Mouse (Mus musculus): ENCODE data around the gene Fcgr2b. TPM values are rescaled to one million over a fixed set of nuclear protein-coding genes. Genes with fewer than 3 reads are reported as not detected.

Fcgr2b gene
- polyA plus RNA-seq, 1 experiment = not detected

DNA sequence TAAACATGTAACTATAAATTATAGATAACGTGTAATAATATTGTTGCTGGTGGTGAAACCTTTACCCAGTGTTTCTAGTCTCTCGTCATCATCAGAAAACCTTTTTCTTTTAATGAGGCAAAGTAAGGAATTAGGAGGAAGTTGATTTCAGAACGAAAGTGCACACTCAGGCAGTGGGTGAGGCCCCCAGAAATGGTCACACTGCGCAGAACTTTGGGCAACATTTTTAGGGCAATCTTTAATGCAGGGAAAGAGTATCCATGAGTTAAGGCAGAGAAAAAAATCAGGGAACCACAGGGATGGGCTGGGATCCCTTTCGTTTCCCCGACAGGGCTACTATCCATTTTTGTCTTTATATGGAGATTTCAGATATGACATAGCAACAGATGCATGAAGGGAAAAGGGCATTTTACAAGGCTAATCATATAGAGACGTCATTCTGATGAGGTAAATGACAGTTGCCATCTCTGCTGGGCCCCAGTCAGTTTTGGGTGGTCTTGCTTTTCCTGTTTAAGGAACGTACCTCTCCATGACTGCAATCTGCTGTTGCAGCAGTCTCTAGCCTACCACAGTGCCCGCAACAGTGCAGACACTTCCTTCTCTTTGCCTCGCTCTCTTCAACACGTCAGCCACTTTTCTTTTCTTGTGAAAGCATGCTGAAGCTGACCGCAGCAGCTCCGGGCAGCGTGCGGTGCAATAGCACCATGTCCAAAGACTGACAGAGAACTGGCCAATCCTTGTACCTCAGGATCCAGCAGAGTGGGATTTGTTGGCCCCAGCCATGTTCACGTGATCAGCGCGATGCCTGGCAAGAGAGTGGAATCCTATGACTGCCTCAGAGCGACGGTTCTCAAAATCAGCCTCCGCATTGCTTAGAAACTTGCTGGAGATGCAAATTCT lies 21.7 kb upstream of the Fcgr2b start:
- H3K36me3 ChIP-seq (ENCODE audit: control insufficient read depth, insufficient read depth, low read length, poor library complexity, severe bottlenecking) = no peaks in the 10 kb centered on the region
- no peaks in the 10 kb centered on the region for H3K27me3 ChIP-seq (ENCODE audit: control insufficient read depth, insufficient read depth, low read length, poor library complexity, severe bottlenecking)
- no peaks in the 10 kb centered on the region for H3K4me1 ChIP-seq (ENCODE audit: control insufficient read depth, insufficient read depth, low read length)
- H3K27ac ChIP-seq (ENCODE audit: insufficient read depth, low read length) = no peak overlapping the region
- no peak overlapping the region for H3K9ac ChIP-seq (ENCODE audit: low read depth, poor library complexity, severe bottlenecking)
- TF ChIP-seq CTCF (IDR thresholded peaks at IDR 0.05; ENCODE audit: low read depth, low read length) (no peak), EP300 (IDR thresholded peaks at IDR 0.05; ENCODE audit: insufficient read depth, low read depth, low read length) (no peak), POLR2A (IDR thresholded peaks at IDR 0.05; ENCODE audit: insufficient read depth, low read length) (no peak)
- no peak overlapping the region for H3K4me3 ChIP-seq (ENCODE audit: low read depth, low read length)
- no peaks in the 10 kb centered on the region for H3K9me3 ChIP-seq (replicated peaks; ENCODE audit: control insufficient read depth, insufficient read depth, low read length, poor library complexity, severe bottlenecking)

DNA sequence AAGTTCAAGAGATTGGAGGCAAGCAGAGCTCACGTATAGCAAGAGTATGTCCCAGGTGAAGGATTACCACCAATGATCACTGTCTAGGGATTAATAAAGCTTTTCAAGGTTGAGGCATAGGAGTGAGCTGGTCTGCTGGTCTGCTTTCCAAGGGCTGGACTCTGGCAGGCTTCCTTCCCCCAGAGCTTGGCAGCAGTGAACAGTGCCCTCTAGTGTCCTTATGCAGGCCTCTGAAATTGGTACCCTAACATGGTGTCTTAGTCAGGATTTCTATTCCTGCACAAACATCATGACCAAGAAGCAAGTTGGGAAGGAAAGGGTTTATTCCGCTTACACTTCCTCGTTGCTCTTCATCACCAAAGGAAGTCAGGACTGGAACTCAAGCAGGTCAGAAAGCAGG lies 20.4 kb upstream of the Fcgr2b start:
- Histone ChIP-seq H3K27ac (ENCODE audit: insufficient read depth, low read length) (no peak overlapping the region), H3K4me1 (ENCODE audit: control insufficient read depth, insufficient read depth, low read length) (no peaks in the 10 kb centered on the region), H3K27me3 (ENCODE audit: control insufficient read depth, insufficient read depth, low read length, poor library complexity, severe bottlenecking) (no peaks in the 10 kb centered on the region), H3K36me3 (ENCODE audit: control insufficient read depth, insufficient read depth, low read length, poor library complexity, severe bottlenecking) (no peaks in the 10 kb centered on the region), H3K9me3 (replicated peaks; ENCODE audit: control insufficient read depth, insufficient read depth, low read length, poor library complexity, severe bottlenecking) (no peaks in the 10 kb centered on the region), H3K4me3 (ENCODE audit: low read depth, low read length) (no peak overlapping the region), H3K9ac (ENCODE audit: low read depth, poor library complexity, severe bottlenecking) (no peak overlapping the region)
- TF ChIP-seq EP300 (IDR thresholded peaks at IDR 0.05; ENCODE audit: insufficient read depth, low read depth, low read length) (no peak), CTCF (IDR thresholded peaks at IDR 0.05; ENCODE audit: low read depth, low read length) (peak; percentile 73), POLR2A (IDR thresholded peaks at IDR 0.05; ENCODE audit: insufficient read depth, low read length) (no peak)

- no peaks in the 10 kb centered on the region for H3K9me3 ChIP-seq (replicated peaks; ENCODE audit: control insufficient read depth, insufficient read depth, low read length, poor library complexity, severe bottlenecking)
- no peak overlapping the region for H3K27ac ChIP-seq (ENCODE audit: insufficient read depth, low read length)
- H3K9ac ChIP-seq (ENCODE audit: low read depth, poor library complexity, severe bottlenecking) = no peak overlapping the region
- no peak overlapping the region for H3K4me3 ChIP-seq (ENCODE audit: low read depth, low read length)
- H3K4me1 ChIP-seq (ENCODE audit: control insufficient read depth, insufficient read depth, low read length) = no peaks in the 10 kb centered on the region
- no peaks in the 10 kb centered on the region for H3K27me3 ChIP-seq (ENCODE audit: control insufficient read depth, insufficient read depth, low read length, poor library complexity, severe bottlenecking)
- no peak for TF ChIP-seq POLR2A (IDR thresholded peaks at IDR 0.05; ENCODE audit: insufficient read depth, low read length)
- no peak for TF ChIP-seq EP300 (IDR thresholded peaks at IDR 0.05; ENCODE audit: insufficient read depth, low read depth, low read length)
- no peak for TF ChIP-seq CTCF (IDR thresholded peaks at IDR 0.05; ENCODE audit: low read depth, low read length)
- H3K36me3 ChIP-seq (ENCODE audit: control insufficient read depth, insufficient read depth, low read length, poor library complexity, severe bottlenecking) = no peaks in the 10 kb centered on the region
Measured at GRCm38 (mm10) chr1:170996034-170996433, 19.7 kb upstream of the Fcgr2b start.

GRCm38 (mm10) chr1:170992550-170992949 lies 16.2 kb upstream of the Fcgr2b start:
- no peaks in the 10 kb centered on the region for H3K4me1 ChIP-seq (ENCODE audit: control insufficient read depth, insufficient read depth, low read length)

DNA sequence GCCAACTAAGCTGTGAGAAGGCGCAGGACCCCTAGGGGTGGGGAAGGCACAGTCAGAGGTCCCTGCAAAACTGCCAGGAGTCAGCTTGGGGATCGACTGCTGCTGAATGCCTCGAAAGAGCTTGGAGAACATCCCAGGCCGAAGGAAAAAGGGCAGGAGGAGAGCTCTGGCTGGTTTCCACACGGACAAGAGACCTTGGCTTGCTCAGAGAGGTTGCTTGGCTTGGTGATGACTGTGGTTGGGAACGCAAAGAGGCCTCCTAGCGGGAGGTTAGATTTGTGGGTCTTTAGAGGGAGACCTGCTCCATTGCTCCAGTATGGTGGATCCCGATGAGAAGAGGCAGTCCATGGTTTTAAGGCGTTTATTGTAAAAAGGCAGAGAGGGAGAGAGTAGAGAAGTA lies 13.3 kb upstream of the Fcgr2b start:
- no peaks in the 10 kb centered on the region for H3K9me3 ChIP-seq (replicated peaks; ENCODE audit: control insufficient read depth, insufficient read depth, low read length, poor library complexity, severe bottlenecking)
- no peak for TF ChIP-seq EP300 (IDR thresholded peaks at IDR 0.05; ENCODE audit: insufficient read depth, low read depth, low read length)
- no peak for TF ChIP-seq CTCF (IDR thresholded peaks at IDR 0.05; ENCODE audit: low read depth, low read length)
- no peak for TF ChIP-seq POLR2A (IDR thresholded peaks at IDR 0.05; ENCODE audit: insufficient read depth, low read length)
- no peaks in the 10 kb centered on the region for H3K4me1 ChIP-seq (ENCODE audit: control insufficient read depth, insufficient read depth, low read length)
- no peaks in the 10 kb centered on the region; the same call in 1 of the 2 replicates for H3K27me3 ChIP-seq (ENCODE audit: control insufficient read depth, insufficient read depth, low read length, poor library complexity, severe bottlenecking)
- no peak overlapping the region for H3K9ac ChIP-seq (ENCODE audit: low read depth, poor library complexity, severe bottlenecking)
- H3K4me3 ChIP-seq (ENCODE audit: low read depth, low read length) = no peak overlapping the region
- H3K27ac ChIP-seq (ENCODE audit: insufficient read depth, low read length) = no peak overlapping the region
- H3K36me3 ChIP-seq (ENCODE audit: control insufficient read depth, insufficient read depth, low read length, poor library complexity, severe bottlenecking) = no peaks in the 10 kb centered on the region

More at GRCm38 (mm10) chr1:170992550-170992949, 16.2 kb upstream of the Fcgr2b start:
- Histone ChIP-seq H3K27ac (ENCODE audit: insufficient read depth, low read length) (no peak overlapping the region), H3K27me3 (ENCODE audit: control insufficient read depth, insufficient read depth, low read length, poor library complexity, severe bottlenecking) (no peaks in the 10 kb centered on the region; the same call in 1 of the 2 replicates), H3K36me3 (ENCODE audit: control insufficient read depth, insufficient read depth, low read length, poor library complexity, severe bottlenecking) (no peaks in the 10 kb centered on the region), H3K9me3 (replicated peaks; ENCODE audit: control insufficient read depth, insufficient read depth, low read length, poor library complexity, severe bottlenecking) (no peaks in the 10 kb centered on the region), H3K4me3 (ENCODE audit: low read depth, low read length) (no peak overlapping the region), H3K9ac (ENCODE audit: low read depth, poor library complexity, severe bottlenecking) (no peak overlapping the region)
- TF ChIP-seq EP300 (IDR thresholded peaks at IDR 0.05; ENCODE audit: insufficient read depth, low read depth, low read length) (no peak), CTCF (IDR thresholded peaks at IDR 0.05; ENCODE audit: low read depth, low read length) (peak; percentile 34), POLR2A (IDR thresholded peaks at IDR 0.05; ENCODE audit: insufficient read depth, low read length) (no peak)

- Histone ChIP-seq H3K9ac (ENCODE audit: low read depth, poor library complexity, severe bottlenecking) (no peak overlapping the region), H3K27ac (ENCODE audit: insufficient read depth, low read length) (no peak overlapping the region), H3K9me3 (replicated peaks; ENCODE audit: control insufficient read depth, insufficient read depth, low read length, poor library complexity, severe bottlenecking) (no peaks in the 10 kb centered on the region), H3K4me3 (ENCODE audit: low read depth, low read length) (no peak overlapping the region), H3K4me1 (ENCODE audit: control insufficient read depth, insufficient read depth, low read length) (no peaks in the 10 kb centered on the region), H3K36me3 (ENCODE audit: control insufficient read depth, insufficient read depth, low read length, poor library complexity, severe bottlenecking) (no peaks in the 10 kb centered on the region), H3K27me3 (ENCODE audit: control insufficient read depth, insufficient read depth, low read length, poor library complexity, severe bottlenecking) (no peaks in the 10 kb centered on the region; the same call in 1 of the 2 replicates)
- no peak for TF ChIP-seq POLR2A (IDR thresholded peaks at IDR 0.05; ENCODE audit: insufficient read depth, low read length)
- no peak for TF ChIP-seq EP300 (IDR thresholded peaks at IDR 0.05; ENCODE audit: insufficient read depth, low read depth, low read length)
- TF ChIP-seq CTCF (IDR thresholded peaks at IDR 0.05; ENCODE audit: low read depth, low read length) = no peak
Measured at GRCm38 (mm10) chr1:170985861-170986260, 9.5 kb upstream of the Fcgr2b start.
